Mouse (Mus musculus): Measurements from ENCODE around the gene Trappc4. TPM values are rescaled to one million over a fixed set of nuclear protein-coding genes. Genes with fewer than 3 reads are reported as not detected.

Trappc4 gene
- polyA plus RNA-seq (2014; fragmentation: Illumina TruSeq; extraction: RNeasy Lipid Tissue Mini Kit (QIAGEN cat#74804)), result 28.7 TPM

GRCm38 (mm10) chr9:44406906-44407751 is at the start of gene Trappc4, which contains the start of gene Rps25:
Trappc4 (minus strand) TSS chr9:44407600.
Rps25 (plus strand) TSS chr9:44407139.

GRCm38 (mm10) chr9:44454891-44455220 is 47.5 kb upstream of the Trappc4 start, which contains the start of gene Upk2:
Upk2 (minus strand) TSS chr9:44454976.

GRCm38 (mm10) chr9:44440961-44441360 is 33.6 kb upstream of the Trappc4 start, which contains the start of gene Foxr1:
Foxr1 (minus strand) TSS chr9:44441136.

GRCm38 (mm10) chr9:44418519-44419385 is 11.4 kb upstream of the Trappc4 start, which contains the start of gene Ccdc84:
Ccdc84 (minus strand) TSS chr9:44418569.

GRCm38 (mm10) chr9:44396684-44397411 is 10.6 kb downstream of the Trappc4 start, which contains the start of gene Slc37a4:
Slc37a4 (plus strand) TSS chr9:44396852.

GRCm38 (mm10) chr9:44379054-44379834 is 28.2 kb downstream of the Trappc4 start, which contains the start of gene Hyou1:
Hyou1 (plus strand) TSS chr9:44379490.

GRCm38 (mm10) chr9:44361190-44361917 is 46.0 kb downstream of the Trappc4 start, which contains the start of gene Vps11:
Vps11 (minus strand) TSS chr9:44361670.

Other genes with a start within 250 kb of the Trappc4 start
- gene Cbl, start 173.6 kb downstream of the Trappc4 start, polyA plus RNA-seq (2014; fragmentation: Illumina TruSeq; extraction: RNeasy Lipid Tissue Mini Kit (QIAGEN cat#74804)), result 36.8 TPM
- 4.9 TPM for gene Ccdc153, start 166.9 kb downstream of the Trappc4 start, polyA plus RNA-seq (2014; fragmentation: Illumina TruSeq; extraction: RNeasy Lipid Tissue Mini Kit (QIAGEN cat#74804))
- gene Pdzd3, start 156.1 kb downstream of the Trappc4 start, polyA plus RNA-seq (2014; fragmentation: Illumina TruSeq; extraction: RNeasy Lipid Tissue Mini Kit (QIAGEN cat#74804)), result not detected
- not detected for gene Nlrx1, start 139.0 kb downstream of the Trappc4 start, polyA plus RNA-seq (2014; fragmentation: Illumina TruSeq; extraction: RNeasy Lipid Tissue Mini Kit (QIAGEN cat#74804))
- 0.14 TPM for gene Abcg4, start 119.0 kb downstream of the Trappc4 start, polyA plus RNA-seq (2014; fragmentation: Illumina TruSeq; extraction: RNeasy Lipid Tissue Mini Kit (QIAGEN cat#74804))
- gene Hinfp, start 101.9 kb downstream of the Trappc4 start, polyA plus RNA-seq (2014; fragmentation: Illumina TruSeq; extraction: RNeasy Lipid Tissue Mini Kit (QIAGEN cat#74804)), result 15.0 TPM
- 0.63 TPM for gene C2cd2l, start 87.3 kb downstream of the Trappc4 start, polyA plus RNA-seq (2014; fragmentation: Illumina TruSeq; extraction: RNeasy Lipid Tissue Mini Kit (QIAGEN cat#74804))
- 11.4 TPM for gene Dpagt1, start 81.6 kb downstream of the Trappc4 start, polyA plus RNA-seq (2014; fragmentation: Illumina TruSeq; extraction: RNeasy Lipid Tissue Mini Kit (QIAGEN cat#74804))
- 9.2 TPM for gene H2afx, start 72.9 kb downstream of the Trappc4 start, polyA plus RNA-seq (2014; fragmentation: Illumina TruSeq; extraction: RNeasy Lipid Tissue Mini Kit (QIAGEN cat#74804))
- gene Hmbs, start 63.4 kb downstream of the Trappc4 start, polyA plus RNA-seq (2014; fragmentation: Illumina TruSeq; extraction: RNeasy Lipid Tissue Mini Kit (QIAGEN cat#74804)), result 26.6 TPM
- gene Vps11, start 45.9 kb downstream of the Trappc4 start, polyA plus RNA-seq (2014; fragmentation: Illumina TruSeq; extraction: RNeasy Lipid Tissue Mini Kit (QIAGEN cat#74804)), result 11.1 TPM
- gene Hyou1, start 28.1 kb downstream of the Trappc4 start, polyA plus RNA-seq (2014; fragmentation: Illumina TruSeq; extraction: RNeasy Lipid Tissue Mini Kit (QIAGEN cat#74804)), result 22.1 TPM
- 1.4 TPM for gene Slc37a4, start 10.7 kb downstream of the Trappc4 start, polyA plus RNA-seq (2014; fragmentation: Illumina TruSeq; extraction: RNeasy Lipid Tissue Mini Kit (QIAGEN cat#74804))
- gene Rps25, start 461 bp downstream of the Trappc4 start, polyA plus RNA-seq (2014; fragmentation: Illumina TruSeq; extraction: RNeasy Lipid Tissue Mini Kit (QIAGEN cat#74804)), result 968 TPM
- gene Ccdc84, start 11.0 kb upstream of the Trappc4 start, polyA plus RNA-seq (2014; fragmentation: Illumina TruSeq; extraction: RNeasy Lipid Tissue Mini Kit (QIAGEN cat#74804)), result 4.1 TPM
- gene Foxr1, start 33.5 kb upstream of the Trappc4 start, polyA plus RNA-seq (2014; fragmentation: Illumina TruSeq; extraction: RNeasy Lipid Tissue Mini Kit (QIAGEN cat#74804)), result 0.54 TPM
- gene Upk2, start 47.4 kb upstream of the Trappc4 start, polyA plus RNA-seq (2014; fragmentation: Illumina TruSeq; extraction: RNeasy Lipid Tissue Mini Kit (QIAGEN cat#74804)), result not detected
- 2.6 TPM for gene Bcl9l, start 75.2 kb upstream of the Trappc4 start, polyA plus RNA-seq (2014; fragmentation: Illumina TruSeq; extraction: RNeasy Lipid Tissue Mini Kit (QIAGEN cat#74804))
- not detected for gene Cxcr5, start 154.3 kb upstream of the Trappc4 start, polyA plus RNA-seq (2014; fragmentation: Illumina TruSeq; extraction: RNeasy Lipid Tissue Mini Kit (QIAGEN cat#74804))
- gene Ddx6, start 197.3 kb upstream of the Trappc4 start, polyA plus RNA-seq (2014; fragmentation: Illumina TruSeq; extraction: RNeasy Lipid Tissue Mini Kit (QIAGEN cat#74804)), result 406 TPM

Data from ovary, adult 10 weeks (tissue).